21 mouse cellular contexts compared by ENCODE assay signal in the genomic region with DNA sequence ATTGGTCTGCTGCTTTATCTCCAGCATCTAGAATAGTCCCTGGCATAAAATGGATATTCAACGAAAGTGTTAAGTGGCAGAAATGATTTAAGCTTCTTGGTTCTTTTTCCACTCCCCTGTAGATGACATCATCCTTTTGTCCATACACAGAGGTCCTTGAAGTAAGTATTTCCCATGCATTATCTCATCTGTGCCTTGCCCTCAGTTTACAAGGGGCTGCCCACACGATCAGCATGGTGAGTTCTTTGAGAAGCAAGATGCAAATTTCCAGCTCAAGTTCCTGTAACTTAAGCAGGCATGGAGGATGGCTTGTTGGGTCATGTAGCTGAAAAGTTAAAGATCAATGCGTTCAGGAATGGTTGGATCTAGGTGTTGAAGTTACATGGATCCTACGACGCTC.
A peak's percentile ranks its signal among the peaks of the same experiment; 100 is the strongest.
DNase-seq lines count a peak whose midpoint lies in the region; ATAC-seq and TF ChIP-seq lines count a peak whose summit lies in the region.
"Had no signal": no experiment of that assay in that cellular context is flagged by ENCODE, and none has a peak within 500 bp of the region (broad histone marks: within the 10 kb centered on the region; RNA-seq: fewer than 3 reads in every experiment).

No protein-coding gene starts in this region.

- no peak overlapping the region for H3K9ac ChIP-seq in heart, embryonic 11.5 days (ENCODE audit: low read depth, low read length)
- no peak overlapping the region for H3K9ac ChIP-seq in intestine, embryonic 14.5 days (ENCODE audit: low read length)
- no peak overlapping the region for H3K9ac ChIP-seq in intestine, postnatal 0 days (ENCODE audit: low read depth, low read length)
- H3K9ac ChIP-seq in CH12.LX (ENCODE audit: insufficient read depth, low read depth) = no peak overlapping the region

- peak; percentile 7 for DNase-seq in heart, adult 11 months
- DNase-seq in intestine, embryonic 14.5 days (ENCODE audit: low spot score) = peak; percentile 23
- peak; percentile 70 for DNase-seq in CH12.LX (ENCODE audit: extremely low read depth)
- DNase-seq in gastrocnemius, postnatal 10 days = no peak
- DNase-seq: adrenal gland, adult 2 months; adrenal gland, adult 8-10 months; adrenal gland, postnatal 10 days; adrenal gland, postnatal 14 days; adrenal gland, postnatal 25 days; adrenal gland, postnatal 36 days; B cell, adult 2 months; cerebellum, adult 11 months; cerebellum, adult 11-12 months; cerebellum, adult 18-20 months; cerebellum, adult 2 months had no signal

- no peak for ATAC-seq in heart, embryonic 11.5 days (replicated peaks; ENCODE audit: insufficient number of reproducible peaks, low FRiP score, low TSS enrichment)
- no peak for ATAC-seq in intestine, embryonic 14.5 days (replicated peaks; ENCODE audit: low FRiP score, low TSS enrichment, low read depth)
- no peak for ATAC-seq in intestine, postnatal 0 days
- ATAC-seq: activated CD4-positive, CD25-positive, alpha-beta regulatory T cell, adult 4 months; CD4-positive, CD25-positive, alpha-beta regulatory T cell, adult 4 months; Patski had no signal

- TF ChIP-seq EP300 in CH12.LX (IDR thresholded peaks at IDR 0.05; ENCODE audit: low read length) = 0 out of 2 replicates have a peak, but pooled peaks have one; percentile 16

- no peak overlapping the region for H3K4me2 ChIP-seq in heart, embryonic 11.5 days
- H3K4me2 ChIP-seq in intestine, embryonic 14.5 days (ENCODE audit: low read length) = no peak overlapping the region
- H3K4me2 ChIP-seq in intestine, postnatal 0 days (replicated peaks; ENCODE audit: low read depth) = no peak overlapping the region
- no peak overlapping the region for H3K4me2 ChIP-seq in CH12.LX (ENCODE audit: insufficient read depth, low read depth, poor library complexity, severe bottlenecking)

- TF ChIP-seq POLR2A in CH12.LX (IDR thresholded peaks at IDR 0.05; ENCODE audit: low read depth, low read length) = no peak

- TF ChIP-seq CTCF in intestine, postnatal 0 days (IDR thresholded peaks at IDR 0.05; ENCODE audit: low read depth) = no peak
- no peak for TF ChIP-seq CTCF in CH12.LX (conservative IDR thresholded peaks at IDR 0.05 in 1 of 2, IDR thresholded peaks at IDR 0.05 in 1 of 2; ENCODE audit: low read depth in 2 of 2, low read length in 2 of 2)

- in situ Hi-C loops in CH12.LX (cut with MboI; ENCODE audit: low pct_ligation_motif_present, low pct_unique_long_range_greater_than_20kb, low sequenced_read_pairs) = no loop called here

- no peak overlapping the region for H3K4me3 ChIP-seq in heart, embryonic 11.5 days (ENCODE audit: low read depth, low read length)
- H3K4me3 ChIP-seq in intestine, embryonic 14.5 days (ENCODE audit: low read depth, low read length) = no peak overlapping the region
- H3K4me3 ChIP-seq in intestine, postnatal 0 days (ENCODE audit: low read depth, low read length) = no peak overlapping the region
- no peak overlapping the region for H3K4me3 ChIP-seq in CH12.LX (replicated peaks in 1 of 3; ENCODE audit: low read depth in 2 of 3, low read length in 2 of 3, poor library complexity in 1 of 3)

- TF ChIP-seq RAD21 in CH12.LX (IDR thresholded peaks at IDR 0.05; ENCODE audit: low read depth, low read length) = no peak

- H3K9me3 ChIP-seq in heart, embryonic 11.5 days (replicated peaks; ENCODE audit: control insufficient read depth, low read length) = peaks cover 8% of the 10 kb centered on the region; the same call in 1 of the 2 replicates
- H3K9me3 ChIP-seq in intestine, embryonic 14.5 days (ENCODE audit: control insufficient read depth, low read length) = 0 out of 2 replicates have a peak, but pooled peaks cover 3% of the 10 kb centered on the region
- no peaks in the 10 kb centered on the region for H3K9me3 ChIP-seq in intestine, postnatal 0 days (ENCODE audit: control insufficient read depth)
- peaks cover 3% of the 10 kb centered on the region for H3K9me3 ChIP-seq in CH12.LX (replicated peaks; ENCODE audit: low read length)

- WGBS in heart, embryonic 11.5 days (ENCODE audit: insufficient replicate concordance) = 83% methylated on average over 5 of the region's 5 CpGs
- 77% methylated on average over 5 of the region's 5 CpGs for WGBS in intestine, embryonic 14.5 days
- 77% methylated on average over 5 of the region's 5 CpGs for WGBS in intestine, postnatal 0 days

- no peaks in the 10 kb centered on the region for H3K27me3 ChIP-seq in heart, embryonic 11.5 days (ENCODE audit: control insufficient read depth, insufficient read depth, low read length)
- H3K27me3 ChIP-seq in intestine, embryonic 14.5 days (replicated peaks; ENCODE audit: control insufficient read depth, insufficient read depth, low read length) = no peaks in the 10 kb centered on the region
- no peaks in the 10 kb centered on the region for H3K27me3 ChIP-seq in intestine, postnatal 0 days (replicated peaks; ENCODE audit: control insufficient read depth, insufficient read depth, low read length)
- H3K27me3 ChIP-seq in CH12.LX (replicated peaks) = no peaks in the 10 kb centered on the region
- H3K27me3 ChIP-seq: Patski had no signal

- H3K36me3 ChIP-seq in heart, embryonic 11.5 days (ENCODE audit: control insufficient read depth, insufficient read depth, low read length) = no peaks in the 10 kb centered on the region
- no peaks in the 10 kb centered on the region for H3K36me3 ChIP-seq in intestine, embryonic 14.5 days (ENCODE audit: control insufficient read depth, insufficient read depth, low read length)
- H3K36me3 ChIP-seq in intestine, postnatal 0 days (ENCODE audit: control insufficient read depth, insufficient read depth) = no peaks in the 10 kb centered on the region
- no peaks in the 10 kb centered on the region for H3K36me3 ChIP-seq in CH12.LX (replicated peaks in 1 of 2; ENCODE audit: control insufficient read depth in 1 of 2, insufficient read depth in 1 of 2, low read length in 1 of 2)
- H3K36me3 ChIP-seq: G1E had no signal

- H3K4me1 ChIP-seq in heart, embryonic 11.5 days (ENCODE audit: control insufficient read depth, insufficient read depth, low read length) = no peaks in the 10 kb centered on the region; the same call in 1 of the 2 replicates
- no peaks in the 10 kb centered on the region for H3K4me1 ChIP-seq in intestine, embryonic 14.5 days (replicated peaks; ENCODE audit: control insufficient read depth, insufficient read depth, low read length)
- no peaks in the 10 kb centered on the region for H3K4me1 ChIP-seq in intestine, postnatal 0 days (replicated peaks; ENCODE audit: control insufficient read depth, insufficient read depth, low read length)
- H3K4me1 ChIP-seq in CH12.LX (ENCODE audit: control insufficient read depth in 1 of 2, insufficient read depth in 2 of 2) = peaks cover 0 to 12% of the 10 kb centered on the region in 2 experiments; a peak in 2 of 4 replicates

- no peaks in the 10 kb centered on the region for H3K79me2 ChIP-seq in CH12.LX (replicated peaks; ENCODE audit: control insufficient read depth, extremely low read depth, insufficient read depth, poor library complexity, severe bottlenecking)

- dilution Hi-C loops in CH12.LX (cut with MboI; ENCODE audit: extremely low pct_ligation_motif_present, extremely low pct_unique_long_range_greater_than_20kb, low sequenced_read_pairs) = no loop called here

- no peak overlapping the region for H3K27ac ChIP-seq in heart, embryonic 11.5 days (ENCODE audit: low read depth, low read length)
- H3K27ac ChIP-seq in intestine, embryonic 14.5 days (ENCODE audit: low read depth) = no peak overlapping the region
- no peak overlapping the region for H3K27ac ChIP-seq in intestine, postnatal 0 days (ENCODE audit: low read depth, low read length)
- no peak overlapping the region for H3K27ac ChIP-seq in CH12.LX (ENCODE audit: insufficient read depth, low read depth)

TF ChIP-seq in CH12.LX, 34 proteins besides CTCF, POLR2A, EP300 and RAD21:
- TF ChIP-seq ETS1 (conservative IDR thresholded peaks at IDR 0.05; ENCODE audit: low read depth, low read length) = peak; percentile 54
- TF ChIP-seq MXI1 (IDR thresholded peaks at IDR 0.05; ENCODE audit: low read depth, low read length) = no peak
